Mouse (Mus musculus) C2C12 (cell line): ENCODE results near the gene Timm13. TPM values are rescaled to one million over a fixed set of nuclear protein-coding genes. Genes with fewer than 3 reads are reported as not detected.

Source experiments
- H3K27me3 ChIP-seq: one replicate; pipeline ENCODE4 v1.6.1; 2011; ENCODE audit not compliant: control insufficient read depth, insufficient read depth, insufficient read length
- H3K36me3 ChIP-seq: one replicate; pipeline ENCODE4 v1.6.1; 2011; ENCODE audit not compliant: control insufficient read depth, insufficient read depth
- H3K4me3 ChIP-seq: one replicate; pipeline ENCODE4 v1.5.1; 2011; ENCODE audit warnings: mild to moderate bottlenecking, control low read depth; ENCODE audit not compliant: poor library complexity, insufficient read depth, severe bottlenecking
- H3K79me2 ChIP-seq: one replicate; pipeline ENCODE4 v1.6.1; 2011; ENCODE audit not compliant: control insufficient read depth, insufficient read depth
- H3K79me3 ChIP-seq: one replicate; pipeline ENCODE4 v1.6.1; 2011; ENCODE audit warnings: low read depth, control low read depth
- H3ac ChIP-seq: one replicate; pipeline ENCODE3; 2011; ENCODE audit warnings: low read depth; ENCODE audit not compliant: control insufficient read depth, insufficient read length
- CEBPB ChIP-seq: IDR thresholded peaks from one replicate; pipeline ENCODE4 v1.6.1; 2011; ENCODE audit warnings: low read depth, mild to moderate bottlenecking, control low read depth, moderate library complexity
- CTCF ChIP-seq: IDR thresholded peaks from one replicate; pipeline ENCODE4 v1.5.1; 2011; ENCODE audit not compliant: control insufficient read depth, insufficient read depth, insufficient read length
- FOSL1 ChIP-seq: IDR thresholded peaks from one replicate; pipeline ENCODE4 v1.8.0; 2011; ENCODE audit warnings: mild to moderate bottlenecking, low read length; ENCODE audit not compliant: poor library complexity, insufficient read depth, severe bottlenecking
- MAX ChIP-seq: IDR thresholded peaks from one replicate; pipeline ENCODE4 v1.6.1; 2011; ENCODE audit warnings: mild to moderate bottlenecking, control low read depth
- MYOD1 ChIP-seq: IDR thresholded peaks from one replicate; pipeline ENCODE4 v1.6.1; 2011; ENCODE audit warnings: low read depth; ENCODE audit not compliant: control insufficient read depth, insufficient read length
- MYOG ChIP-seq: IDR thresholded peaks from one replicate; pipeline ENCODE4 v1.6.1; 2011; ENCODE audit not compliant: control insufficient read depth, insufficient read length; ENCODE audit errors: extremely low read depth
- USF1 ChIP-seq: IDR thresholded peaks from one replicate; pipeline ENCODE4 v1.6.1; 2011; ENCODE audit warnings: low read depth, mild to moderate bottlenecking, control low read depth, moderate library complexity
- polyA plus RNA-seq: library from polyadenylated mRNA; unstranded; fragments of >200 nt; fragmentation: generic; extraction: Trizol; gene quantifications from one replicate; pipeline ENCODE4 v1.2.1, GENCODE M21; 2012; ENCODE audit warnings: missing spikeins

Timm13 gene
- polyA plus RNA-seq, 1 experiment, result 263 TPM

DNA sequence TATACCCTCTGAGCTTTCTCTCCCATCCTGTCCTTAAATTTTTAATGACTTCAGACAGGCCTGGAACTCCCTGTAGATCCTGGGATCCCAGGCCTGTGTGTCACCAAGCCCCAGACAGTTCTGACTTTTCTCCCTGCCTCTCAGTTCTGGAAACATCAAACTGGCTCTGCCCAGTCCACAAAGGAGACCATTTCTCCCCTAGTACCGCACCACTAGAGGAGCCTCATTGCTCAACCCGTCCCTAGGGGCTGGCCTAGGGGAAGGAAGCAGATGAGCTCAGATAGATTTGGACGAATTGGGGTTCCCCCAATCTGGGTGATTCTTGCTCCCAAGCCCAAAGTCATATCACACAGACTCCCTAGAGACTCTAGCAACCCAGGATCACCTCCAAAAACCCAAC lies 34.5 kb upstream of the Timm13 start:
- Histone ChIP-seq H3K36me3 (peaks cover 6% of the 10 kb centered on the region), H3K79me2 (peaks cover 15% of the 10 kb centered on the region), H3K79me3 (peaks cover 6% of the 10 kb centered on the region), H3ac (no peak overlapping the region), H3K27me3 (no peaks in the 10 kb centered on the region), H3K4me3 (no peak overlapping the region)
- TF ChIP-seq CEBPB, result peak; percentile 88
- no peak for TF ChIP-seq MYOD1

DNA sequence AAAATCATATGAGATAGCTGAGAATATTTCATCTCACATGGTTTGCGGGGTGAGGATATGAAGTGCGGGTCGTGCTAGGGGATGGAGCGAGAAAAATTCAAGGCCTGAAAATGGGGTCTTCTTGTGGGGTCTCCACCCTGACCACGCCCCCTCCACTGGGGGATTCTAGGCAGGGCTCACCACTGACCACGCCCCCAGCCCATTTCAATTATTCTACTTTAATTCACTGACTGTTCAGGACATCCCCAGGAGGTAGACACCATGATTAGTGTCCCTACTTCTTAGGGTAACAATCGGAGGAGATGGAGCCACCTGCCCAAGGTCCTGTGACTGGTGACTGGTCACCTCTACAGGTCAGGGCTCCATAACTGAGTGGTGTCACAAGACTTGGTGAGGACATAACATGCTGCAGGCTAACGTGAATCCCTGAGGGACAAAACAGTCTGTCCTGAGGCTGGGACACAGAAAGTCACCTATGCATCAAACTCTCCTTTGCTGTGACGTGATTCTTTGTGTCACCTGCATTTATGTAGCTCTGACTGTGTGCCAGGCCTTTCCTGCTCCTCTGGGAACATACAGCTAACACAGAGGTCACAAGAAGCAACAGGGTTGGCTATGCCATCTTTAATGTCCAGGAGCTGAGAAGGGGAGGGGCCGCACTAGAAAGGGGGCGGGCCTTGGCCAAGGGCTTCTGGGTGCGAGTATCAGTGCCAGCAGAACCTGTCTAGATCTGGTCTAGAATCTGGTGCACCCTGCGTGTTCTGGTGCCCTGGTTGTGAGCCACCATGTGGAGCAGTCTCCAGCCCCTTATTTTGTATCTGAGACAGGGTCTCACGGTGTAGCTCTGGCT lies 33.6 kb upstream of the Timm13 start:
- Histone ChIP-seq H3ac (no peak overlapping the region), H3K36me3 (peaks cover 6% of the 10 kb centered on the region), H3K79me2 (peaks cover 19% of the 10 kb centered on the region), H3K27me3 (no peaks in the 10 kb centered on the region), H3K79me3 (peaks cover 9% of the 10 kb centered on the region), H3K4me3 (no peak overlapping the region)
- TF ChIP-seq MYOG (no peak), USF1 (no peak)

- peaks cover 9% of the 10 kb centered on the region for H3K79me3 ChIP-seq
- no peak overlapping the region for H3K4me3 ChIP-seq
- H3K79me2 ChIP-seq, result peaks cover 19% of the 10 kb centered on the region
- H3K27me3 ChIP-seq, result no peaks in the 10 kb centered on the region
- peak; percentile 42 for TF ChIP-seq CEBPB
- no peak for TF ChIP-seq USF1
- no peak overlapping the region for H3ac ChIP-seq
- H3K36me3 ChIP-seq, result peaks cover 6% of the 10 kb centered on the region
These were observed 32.7 kb upstream of the Timm13 start for GRCm38 (mm10) chr10:80933421-80933979.

GRCm38 (mm10) chr10:80932700-80933420 lies 32.1 kb upstream of the Timm13 start:
- Histone ChIP-seq H3K4me3 (peak overlapping the region; percentile 28), H3K79me3 (peaks cover 9% of the 10 kb centered on the region), H3K27me3 (no peaks in the 10 kb centered on the region), H3K36me3 (peaks cover 6% of the 10 kb centered on the region), H3ac (no peak overlapping the region), H3K79me2 (peaks cover 19% of the 10 kb centered on the region)
- TF ChIP-seq CEBPB, result no peak
- TF ChIP-seq FOSL1, result no peak
- TF ChIP-seq CTCF, result no peak

DNA sequence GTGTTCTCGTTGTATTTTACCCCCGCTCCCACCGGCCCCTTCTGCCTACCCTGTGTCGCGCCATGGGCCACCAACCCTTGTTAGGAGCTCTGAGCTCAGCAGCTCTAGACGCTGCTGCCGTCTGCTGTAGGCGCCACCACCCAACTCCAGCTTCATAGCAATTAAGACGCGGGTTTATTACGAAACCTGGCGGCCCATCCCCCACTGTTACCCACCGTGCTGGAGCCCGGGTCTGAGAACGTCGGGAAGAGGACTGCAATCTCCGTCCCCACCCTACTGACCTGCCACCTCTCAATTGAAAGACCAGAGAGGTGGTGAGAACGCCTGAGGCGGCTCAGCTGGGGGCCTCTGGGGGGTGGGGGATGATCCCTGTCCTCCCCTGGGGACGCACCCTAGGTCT lies 31.4 kb upstream of the Timm13 start:
- peak overlapping the region; percentile 28 for H3K4me3 ChIP-seq
- H3K27me3 ChIP-seq, result no peaks in the 10 kb centered on the region
- TF ChIP-seq CEBPB, result peak; percentile 55
- no peak for TF ChIP-seq CTCF
- H3K79me3 ChIP-seq, result peaks cover 9% of the 10 kb centered on the region
- H3K36me3 ChIP-seq, result peaks cover 6% of the 10 kb centered on the region
- peaks cover 19% of the 10 kb centered on the region for H3K79me2 ChIP-seq
- peak overlapping the region; percentile 3 for H3ac ChIP-seq

DNA sequence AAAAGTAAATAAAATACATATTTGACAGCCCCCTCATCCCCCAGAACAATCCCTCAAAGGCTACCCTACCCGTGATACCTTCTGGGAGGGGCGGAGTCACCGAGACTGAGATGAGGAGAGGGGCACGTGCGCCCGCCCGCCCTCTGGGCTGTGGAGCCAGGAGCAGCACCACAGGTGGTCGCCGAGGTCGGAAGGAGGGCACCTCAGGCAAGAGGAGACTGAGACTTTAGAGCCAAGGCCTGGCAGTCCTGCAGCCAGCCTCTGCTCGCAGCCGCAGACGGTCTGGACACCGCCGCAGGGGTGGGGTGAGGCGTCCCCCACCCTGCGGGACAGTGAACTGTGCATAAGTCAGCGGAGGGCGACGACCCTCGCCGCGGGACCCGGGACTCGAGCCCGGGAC lies 30.9 kb upstream of the Timm13 start:
- H3K27me3 ChIP-seq, result no peaks in the 10 kb centered on the region
- peaks cover 9% of the 10 kb centered on the region for H3K79me3 ChIP-seq
- H3K79me2 ChIP-seq, result peaks cover 19% of the 10 kb centered on the region
- TF ChIP-seq FOSL1 (no peak), CEBPB (no peak), CTCF (no peak), USF1 (no peak), MYOG (no peak), MAX (no peak), MYOD1 (no peak)
- peaks cover 6% of the 10 kb centered on the region for H3K36me3 ChIP-seq
- peak overlapping the region; percentile 95 for H3K4me3 ChIP-seq
- H3ac ChIP-seq, result peak overlapping the region; percentile 36
